Mouse (Mus musculus) ovary, adult 18-20 months (tissue): ENCODE measurements around the gene Rab7.

Source experiments
- DNase-seq: peaks from one replicate; pipeline ENCODE4 v3.0.0; 2022; ENCODE audit warnings: low spot score, mixed read lengths

The Rab7 gene

DNA sequence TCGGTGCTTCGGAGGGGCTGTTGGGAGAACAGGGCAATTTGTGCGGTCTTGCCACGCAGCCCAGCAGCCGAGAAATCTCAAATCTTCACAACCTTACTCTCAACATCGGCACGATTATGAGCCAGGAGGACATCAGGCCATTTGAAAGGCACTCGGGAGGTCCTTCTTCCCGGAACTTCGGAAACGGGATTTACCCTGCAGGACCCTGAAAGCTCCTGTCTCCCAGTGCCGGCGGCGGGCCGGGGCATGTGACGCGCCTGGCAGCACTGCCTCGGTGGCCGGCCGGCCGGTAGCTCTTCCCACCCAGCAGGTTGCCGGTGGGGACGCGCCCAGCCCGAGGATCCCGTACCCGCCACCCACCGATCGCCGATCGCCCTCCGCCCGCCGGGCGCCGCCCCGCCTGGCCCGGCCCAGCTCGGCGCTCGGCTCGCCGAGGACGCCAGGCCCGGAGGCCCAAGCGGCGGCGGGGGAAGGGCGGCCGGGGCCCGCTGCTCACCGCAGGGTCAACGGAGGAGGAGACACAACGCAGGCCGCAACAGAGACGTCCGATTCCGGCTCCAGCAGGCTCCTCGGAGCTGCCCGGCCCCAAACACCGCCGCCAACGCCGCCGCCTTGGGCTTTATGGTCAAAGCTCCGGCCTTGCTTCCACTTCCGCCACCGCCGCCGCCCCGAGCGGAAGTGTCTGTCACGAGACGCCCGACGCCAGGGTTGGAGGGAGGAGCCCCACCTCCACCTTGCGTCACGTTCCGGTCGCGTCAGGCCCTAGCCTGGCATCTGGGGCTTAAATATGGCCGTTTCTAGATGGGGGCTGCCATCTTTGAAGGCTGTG lies at the start of gene Rab7:
TSS of gene Rab7 (minus strand) at position 694 of the 829 bp plus-strand sequence.
- DNase-seq = peak; percentile 95

DNA sequence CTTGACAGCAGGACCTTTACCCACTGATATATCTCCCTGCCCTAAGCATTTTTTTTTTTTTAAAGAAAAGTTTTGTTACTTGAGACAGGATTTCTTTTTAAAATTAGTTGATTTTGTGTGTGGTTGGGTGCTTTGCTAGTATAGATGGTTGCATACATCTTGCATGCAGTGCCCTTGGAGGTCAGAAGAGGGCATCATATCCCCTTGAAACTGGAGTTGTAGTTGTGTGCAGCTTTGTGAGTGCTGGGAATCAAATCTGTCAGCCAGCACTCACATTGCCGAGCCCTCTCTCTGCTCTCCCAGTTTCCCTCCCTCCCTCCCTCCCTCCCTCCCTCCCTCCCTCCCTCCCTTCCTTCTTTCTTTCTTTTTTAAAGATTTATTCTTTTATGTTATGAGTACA lies 43.9 kb upstream of the Rab7 start:
- DNase-seq = no peak

DNA sequence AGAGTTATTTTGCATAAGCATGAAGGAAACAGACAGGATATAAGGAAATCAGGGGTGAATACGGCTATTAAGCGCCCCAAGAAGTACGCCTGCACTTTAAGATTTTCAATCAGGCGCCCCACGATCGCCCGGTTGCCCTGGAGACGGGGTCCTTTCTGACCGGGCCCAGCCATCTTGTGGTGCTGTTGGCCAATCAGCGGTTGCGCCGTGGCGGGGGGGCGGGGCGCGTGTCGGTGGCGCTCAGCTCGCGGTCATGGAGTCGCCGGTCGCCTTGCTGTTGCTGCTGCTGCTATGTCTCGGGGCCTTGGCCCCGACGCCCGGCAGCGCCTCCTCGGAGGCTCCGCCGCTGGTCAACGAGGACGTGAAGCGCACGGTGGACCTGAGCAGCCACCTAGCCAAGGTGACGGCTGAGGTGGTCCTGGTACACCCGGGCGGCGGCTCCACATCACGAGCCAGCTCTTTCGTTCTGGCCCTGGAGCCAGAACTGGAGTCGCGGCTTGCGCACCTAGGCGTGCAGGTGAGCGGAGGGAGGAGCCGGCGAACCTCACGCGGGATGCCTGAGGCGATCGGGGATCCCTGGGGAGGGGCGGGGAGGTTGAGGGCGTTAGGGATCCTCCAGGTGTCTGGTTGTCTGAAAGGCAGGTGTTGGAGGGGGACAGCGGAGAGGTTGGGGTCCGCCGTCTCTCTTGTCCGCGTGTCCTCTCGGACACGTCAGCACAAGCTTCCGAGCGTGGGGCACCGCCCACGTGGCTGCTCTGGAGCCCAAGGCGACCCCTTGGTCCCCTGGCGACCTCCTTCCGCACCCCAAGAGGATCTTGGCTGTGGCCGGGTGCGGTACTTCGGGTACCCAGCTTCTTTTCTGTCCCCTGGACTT lies 39.4 kb upstream of the Rab7 start, which contains the start of gene Rpn1:
TSS of gene Rpn1 (plus strand) at position 205 of the 874 bp plus-strand sequence.
- DNase-seq = peak; percentile 93

DNA sequence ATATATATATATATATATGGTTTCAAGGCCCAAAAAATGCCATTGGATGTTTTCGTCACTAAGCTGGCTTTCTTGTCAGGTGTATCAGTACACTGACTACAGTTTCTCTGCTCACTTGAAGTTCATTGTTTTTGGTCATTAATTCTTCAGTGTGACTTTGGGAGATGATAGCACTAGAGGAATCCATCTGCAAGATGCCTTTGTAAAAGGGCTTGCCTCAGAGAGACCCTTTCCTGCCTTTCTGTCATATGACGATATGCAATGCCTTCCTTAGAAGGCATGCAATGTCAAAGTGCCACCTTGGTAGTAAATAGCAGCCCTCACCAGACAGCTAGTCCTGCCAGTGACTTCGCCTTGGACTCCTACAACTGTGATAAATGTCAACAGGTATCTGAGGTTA lies 38.6 kb upstream of the Rab7 start:
- DNase-seq = no peak

DNA sequence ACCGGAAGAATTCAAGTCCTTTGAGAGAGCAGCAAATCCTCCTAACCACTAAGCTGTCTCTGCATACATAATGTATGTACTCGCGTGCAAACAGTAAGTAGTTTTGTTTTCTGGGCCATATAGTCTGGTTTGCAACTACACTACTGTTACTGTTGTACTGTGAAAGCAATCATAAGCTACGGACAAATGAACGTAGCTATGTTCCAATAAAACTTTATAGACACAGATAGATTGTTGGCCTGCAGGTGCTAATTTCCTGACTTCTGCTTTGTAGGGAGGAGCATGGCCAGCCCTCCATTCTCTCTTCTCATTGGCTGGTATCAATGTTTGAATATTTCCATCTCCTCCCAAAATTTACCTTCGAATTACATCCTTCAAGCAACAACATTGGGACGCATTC lies 38.0 kb upstream of the Rab7 start:
- no peak for DNase-seq

DNA sequence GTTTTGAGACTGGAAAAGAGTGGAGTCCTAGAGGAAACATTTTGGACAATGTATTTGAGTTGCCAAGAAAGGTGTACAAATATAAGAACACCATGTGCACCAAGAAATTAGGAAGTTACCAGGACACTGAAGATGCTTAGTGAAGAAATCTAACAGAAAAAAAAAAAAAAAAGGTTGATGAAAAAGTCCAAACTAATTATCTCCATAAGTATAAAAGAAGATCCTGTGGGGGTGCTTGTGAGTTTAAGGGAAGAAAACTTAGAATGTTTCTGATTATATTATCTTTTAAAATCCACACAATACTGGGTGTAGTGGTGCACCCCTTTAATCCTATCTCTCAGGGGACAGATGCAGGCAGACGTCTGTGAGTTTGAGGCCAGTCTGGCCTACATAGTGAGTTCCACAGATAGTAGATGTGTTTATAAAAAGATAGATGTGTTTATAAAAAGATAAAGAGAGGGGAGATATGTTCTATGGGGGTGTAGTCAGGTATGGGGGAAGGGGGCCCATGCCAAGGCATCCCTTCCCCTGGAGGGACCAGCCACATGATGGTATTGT lies 31.0 kb upstream of the Rab7 start:
- DNase-seq = no peak

DNA sequence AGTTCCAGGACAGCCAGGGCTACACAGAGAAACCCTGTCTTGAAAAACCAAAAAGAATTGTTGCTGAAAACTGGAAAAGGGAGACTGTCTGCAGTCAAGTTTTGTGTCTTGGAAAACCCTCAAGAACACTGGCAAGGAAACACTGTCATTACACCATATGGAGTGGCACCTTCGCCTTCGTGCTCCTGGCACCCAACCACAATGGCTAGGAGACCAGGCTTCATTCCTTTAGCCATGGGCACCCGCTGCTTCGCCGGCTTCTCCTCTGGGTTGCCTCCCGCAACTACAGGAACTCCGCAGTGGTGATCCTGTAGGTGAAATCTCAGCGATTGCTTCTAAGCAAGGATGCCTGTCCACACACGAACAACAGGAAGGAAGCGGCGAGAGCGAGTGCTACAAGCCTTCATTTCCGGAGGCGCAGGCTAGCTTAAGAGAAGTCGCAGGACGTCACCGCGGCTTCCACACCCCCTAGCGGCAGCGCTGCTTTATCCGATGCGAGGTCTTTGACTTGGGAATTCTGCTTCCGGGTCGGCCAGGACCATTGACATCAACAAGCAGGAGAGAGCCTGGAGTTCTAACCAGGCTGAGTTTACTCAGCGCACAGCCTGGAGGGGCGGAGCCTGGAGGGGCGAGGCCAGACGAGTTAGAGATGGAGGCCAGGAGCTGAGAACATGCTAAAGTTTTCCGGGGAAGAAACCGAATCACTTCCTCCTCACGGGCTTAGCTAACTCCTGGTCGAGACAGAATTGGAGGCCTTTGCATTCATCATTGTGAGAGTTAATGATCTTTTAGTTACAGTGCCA lies 29.9 kb upstream of the Rab7 start:
- peak; percentile 92 for DNase-seq

DNA sequence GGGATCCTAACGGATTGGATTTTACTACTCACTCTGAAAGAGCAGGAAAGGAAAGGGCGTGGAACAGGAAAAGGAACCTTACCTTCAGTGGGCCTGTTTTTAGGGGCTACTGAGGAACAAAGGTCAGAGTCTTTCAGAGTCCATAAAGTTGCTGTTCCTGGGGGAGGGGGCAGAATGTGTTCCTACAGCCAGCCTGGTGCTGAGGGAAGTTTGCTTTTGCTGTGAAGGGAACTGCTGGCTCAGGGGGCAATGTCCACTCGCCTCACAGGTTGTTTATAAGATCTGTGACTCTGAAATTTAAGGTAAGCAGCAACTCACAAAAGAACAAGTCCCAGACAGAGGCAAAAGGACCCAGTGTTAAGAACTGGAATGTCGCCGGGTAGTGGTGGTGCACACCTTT lies 26.1 kb upstream of the Rab7 start:
- no peak for DNase-seq

DNA sequence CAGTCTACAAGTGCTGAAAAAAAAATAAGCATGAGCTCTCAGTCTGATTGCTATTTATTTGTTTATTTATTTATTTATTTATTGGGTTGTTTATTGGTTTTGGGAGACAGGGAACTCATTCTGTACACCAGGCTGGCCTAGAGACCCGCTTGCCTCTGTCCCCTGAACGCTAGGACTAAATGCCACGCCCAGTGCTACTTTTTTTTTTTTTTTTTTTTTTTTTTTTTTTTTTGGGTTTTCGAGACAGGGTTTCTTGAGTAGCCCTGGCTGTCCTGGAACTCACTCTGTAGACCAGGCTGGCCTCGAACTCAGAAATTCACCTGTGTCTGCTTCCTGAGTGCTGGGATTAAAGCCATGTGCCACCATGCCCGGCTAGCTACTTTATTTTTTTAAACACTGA lies 25.4 kb upstream of the Rab7 start:
- no peak for DNase-seq

DNA sequence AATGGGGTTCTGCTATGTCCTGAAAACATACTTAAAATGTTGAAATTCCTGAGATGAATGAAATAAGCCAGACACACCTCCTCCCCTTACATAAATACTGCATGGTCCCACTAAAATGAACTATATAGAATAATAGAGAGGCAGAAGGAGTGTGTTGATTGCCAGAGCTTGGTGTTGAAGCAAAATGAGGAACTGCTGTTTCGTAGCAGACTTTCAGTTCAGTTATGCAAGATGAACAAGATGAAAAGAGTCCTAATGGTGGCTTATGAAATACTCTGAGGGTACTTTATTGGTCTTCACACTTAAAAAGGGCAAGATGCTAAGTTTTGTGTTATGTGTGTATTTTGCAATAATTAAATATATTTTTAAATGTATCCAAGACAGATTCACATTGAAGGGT lies 23.7 kb upstream of the Rab7 start:
- no peak for DNase-seq

DNA sequence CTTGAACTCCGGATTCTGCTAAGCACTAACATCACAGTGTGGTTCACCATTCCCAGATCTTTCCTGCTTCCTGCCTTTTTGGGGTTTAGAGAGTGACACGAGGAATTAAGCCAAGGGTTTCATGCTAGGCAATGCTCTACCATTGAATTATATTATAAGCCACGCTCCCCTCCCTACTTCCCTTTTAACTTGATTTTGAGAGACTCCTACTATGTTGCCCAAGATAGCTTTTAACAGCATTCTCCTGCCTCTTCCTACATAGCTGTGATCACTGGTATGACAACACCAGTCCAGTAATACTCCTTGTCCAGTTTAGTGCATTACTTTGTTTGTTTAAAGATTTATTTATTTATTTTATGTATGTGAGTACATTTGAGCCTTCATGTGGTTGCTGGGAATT lies 22.7 kb upstream of the Rab7 start:
- DNase-seq = no peak

DNA sequence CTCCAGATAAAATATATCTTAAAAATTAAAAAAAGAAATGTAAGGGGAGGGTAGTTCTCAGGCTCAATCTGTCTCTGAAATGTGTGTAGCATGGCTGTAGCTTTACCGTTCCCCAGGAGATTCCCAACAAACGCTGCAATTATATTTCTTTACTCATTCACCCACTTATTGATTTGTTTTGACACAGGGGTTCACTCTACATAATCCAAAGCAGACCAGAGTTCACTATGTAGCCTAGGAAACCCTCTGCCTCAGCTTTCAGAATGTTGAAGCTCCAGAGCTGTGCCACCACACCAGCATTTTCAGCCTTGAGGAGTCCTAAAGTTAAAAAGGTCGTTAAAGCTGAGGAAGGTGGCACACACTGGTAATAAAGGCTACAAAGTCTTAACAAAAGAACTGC lies 20.9 kb upstream of the Rab7 start:
- no peak for DNase-seq

DNA sequence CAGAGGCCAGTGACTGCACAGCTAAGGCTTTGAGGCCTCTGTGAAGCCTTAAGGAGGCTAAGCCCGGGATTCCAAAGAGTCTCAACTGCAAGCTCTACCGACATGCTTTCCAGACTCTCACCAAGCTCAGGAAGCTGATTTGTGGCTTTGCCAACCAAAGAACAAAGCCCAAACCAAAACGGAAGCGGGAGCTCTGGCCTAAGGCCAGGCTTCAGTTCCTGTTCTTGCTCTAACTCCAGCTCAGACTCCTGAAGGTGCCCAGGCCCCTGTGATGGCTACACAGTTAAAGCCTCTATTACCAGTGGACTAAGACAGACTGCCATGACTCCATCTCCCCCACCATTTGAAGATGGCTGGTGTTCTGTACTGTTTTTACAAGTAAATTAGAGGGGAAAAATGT lies 20.0 kb upstream of the Rab7 start:
- no peak for DNase-seq

DNA sequence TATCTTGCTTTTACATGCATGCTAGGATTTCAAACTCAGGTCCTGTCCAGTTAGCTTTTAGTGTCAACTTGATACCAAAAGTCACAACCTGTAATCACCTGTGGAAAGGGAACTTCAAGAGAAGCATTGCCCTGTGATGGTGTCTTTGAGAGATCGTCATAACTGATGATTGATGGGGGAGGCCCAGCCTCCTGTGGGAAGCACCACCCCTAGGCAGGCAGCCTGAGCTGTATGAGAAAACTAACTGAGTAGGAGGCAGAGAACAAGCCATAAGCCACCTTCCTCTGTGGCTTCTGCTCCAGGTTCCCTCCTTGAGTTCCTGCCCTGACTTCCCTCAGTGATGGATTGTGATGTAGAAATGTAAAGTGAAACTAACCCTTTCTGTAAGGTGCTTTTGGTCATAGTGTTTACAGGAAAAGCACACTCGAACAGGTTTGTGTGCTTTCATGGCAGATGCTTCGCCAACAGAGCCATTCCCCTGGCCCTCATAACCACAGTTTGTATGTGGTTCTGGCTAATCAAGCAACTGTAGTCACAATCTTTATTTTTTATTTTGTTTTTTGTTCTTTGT lies 19.1 kb upstream of the Rab7 start:
- no peak for DNase-seq

DNA sequence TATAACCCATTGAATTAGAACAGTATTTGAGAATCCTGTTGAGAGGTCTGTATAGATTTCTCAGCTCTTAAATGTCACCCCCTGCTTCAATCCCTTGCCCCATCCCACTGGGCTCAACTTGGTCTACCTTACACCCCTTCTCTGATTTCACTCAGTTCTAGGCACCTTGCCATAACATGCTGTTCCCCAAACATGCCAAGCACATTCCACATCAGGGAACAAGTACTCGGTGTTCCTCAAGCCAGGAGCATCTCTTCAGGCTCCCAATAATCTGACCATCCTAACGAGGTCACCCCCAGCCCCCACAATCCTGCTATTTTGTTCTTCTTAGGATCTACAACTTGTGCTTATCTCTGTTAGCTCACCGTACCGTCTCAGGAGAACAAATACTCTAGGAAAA lies 17.3 kb upstream of the Rab7 start:
- DNase-seq = no peak

DNA sequence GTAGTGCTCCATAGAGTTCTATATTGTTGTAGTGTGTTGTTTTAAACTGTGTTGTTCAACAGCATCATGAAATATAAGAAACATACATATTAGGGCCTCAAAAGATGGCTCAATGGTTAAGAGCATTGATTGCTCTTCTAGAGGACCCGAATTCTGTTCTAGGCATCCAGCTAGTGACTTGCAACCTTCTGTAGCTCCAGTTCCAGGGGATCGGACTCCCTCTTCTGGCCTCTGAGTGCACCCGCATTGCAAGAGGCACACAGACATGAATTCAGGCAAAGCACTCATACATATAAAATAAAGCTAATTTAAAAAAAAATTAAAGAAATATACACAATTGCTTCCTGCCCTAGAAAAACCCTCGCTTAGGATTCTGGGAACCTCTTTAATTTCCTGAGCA lies 16.3 kb upstream of the Rab7 start:
- no peak for DNase-seq

DNA sequence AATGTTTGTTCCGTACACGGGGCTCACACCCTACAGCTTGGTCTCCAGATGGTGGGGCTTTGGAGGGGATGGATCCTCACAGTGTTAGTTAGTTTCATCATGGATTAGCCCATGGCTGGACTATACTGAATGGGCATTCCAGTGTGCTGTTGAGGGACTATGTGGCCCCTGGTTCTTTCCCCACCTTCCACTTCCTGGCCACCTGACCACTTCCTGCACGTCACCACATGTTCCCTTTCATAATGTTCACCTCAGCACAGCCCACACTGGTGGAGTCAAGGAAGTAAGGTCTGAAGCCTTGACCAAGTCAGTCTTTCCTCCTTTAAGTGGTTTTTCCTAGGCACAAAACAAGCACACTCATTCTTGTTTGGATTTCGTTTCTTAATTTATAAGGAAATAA lies 15.5 kb upstream of the Rab7 start:
- DNase-seq = no peak

DNA sequence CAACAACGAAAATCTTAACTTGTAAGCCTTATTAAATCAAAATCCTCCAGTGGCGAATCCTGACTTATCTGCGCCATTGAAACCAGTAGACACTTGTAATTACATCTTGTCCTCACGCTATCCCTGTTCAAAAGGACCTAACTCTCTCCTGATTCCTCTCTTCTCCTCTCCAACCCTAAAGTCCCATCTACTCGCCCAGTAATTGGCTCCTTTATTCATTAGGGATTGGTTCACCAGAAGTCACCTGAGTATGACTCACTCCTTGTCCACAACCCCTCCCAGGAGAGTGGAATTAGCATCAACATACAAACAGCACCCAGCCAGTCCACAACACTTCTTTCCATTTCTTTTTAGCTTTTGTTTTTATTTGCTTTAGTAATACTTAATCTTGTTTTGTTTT lies 14.8 kb upstream of the Rab7 start:
- no peak for DNase-seq

DNA sequence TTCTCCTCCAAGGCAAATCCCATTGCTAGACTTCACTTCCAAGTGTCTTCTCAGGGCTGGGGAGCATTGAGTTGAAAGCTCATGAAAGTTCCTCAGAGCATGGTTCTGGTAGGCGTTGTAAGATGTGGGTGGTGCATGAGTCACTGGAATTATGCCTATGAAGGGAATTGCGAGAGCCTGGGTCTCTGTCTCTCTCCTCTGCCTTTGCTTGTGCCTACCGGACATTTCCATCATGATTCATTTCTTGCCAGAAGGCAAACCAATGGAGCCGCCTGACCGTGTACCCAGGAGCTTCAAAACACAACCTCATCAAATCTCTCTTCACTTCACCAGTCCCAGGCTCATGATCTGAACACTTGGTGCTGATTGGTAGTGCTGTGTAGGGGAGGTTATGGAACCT lies 11.8 kb upstream of the Rab7 start:
- DNase-seq = no peak

DNA sequence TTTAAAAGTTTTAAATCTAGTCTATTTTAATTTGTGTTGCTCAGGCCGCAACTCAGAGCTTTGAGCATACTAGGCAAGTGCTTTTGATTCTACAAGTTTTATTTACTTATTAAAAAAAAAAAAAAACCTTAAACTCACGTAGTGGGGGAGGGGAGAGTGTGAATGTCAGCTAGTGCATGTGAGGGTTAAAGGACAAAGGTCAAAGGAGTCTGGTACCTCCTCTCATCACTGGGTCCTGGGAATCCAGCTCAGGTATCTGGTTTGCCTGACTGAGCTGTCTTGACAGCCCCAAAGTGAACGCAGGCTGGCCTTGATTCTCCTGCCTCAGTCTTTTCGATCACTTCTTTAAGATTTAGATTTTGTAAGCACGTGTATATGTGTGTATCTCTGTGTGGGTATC lies 10.6 kb upstream of the Rab7 start:
- DNase-seq = no peak

DNA sequence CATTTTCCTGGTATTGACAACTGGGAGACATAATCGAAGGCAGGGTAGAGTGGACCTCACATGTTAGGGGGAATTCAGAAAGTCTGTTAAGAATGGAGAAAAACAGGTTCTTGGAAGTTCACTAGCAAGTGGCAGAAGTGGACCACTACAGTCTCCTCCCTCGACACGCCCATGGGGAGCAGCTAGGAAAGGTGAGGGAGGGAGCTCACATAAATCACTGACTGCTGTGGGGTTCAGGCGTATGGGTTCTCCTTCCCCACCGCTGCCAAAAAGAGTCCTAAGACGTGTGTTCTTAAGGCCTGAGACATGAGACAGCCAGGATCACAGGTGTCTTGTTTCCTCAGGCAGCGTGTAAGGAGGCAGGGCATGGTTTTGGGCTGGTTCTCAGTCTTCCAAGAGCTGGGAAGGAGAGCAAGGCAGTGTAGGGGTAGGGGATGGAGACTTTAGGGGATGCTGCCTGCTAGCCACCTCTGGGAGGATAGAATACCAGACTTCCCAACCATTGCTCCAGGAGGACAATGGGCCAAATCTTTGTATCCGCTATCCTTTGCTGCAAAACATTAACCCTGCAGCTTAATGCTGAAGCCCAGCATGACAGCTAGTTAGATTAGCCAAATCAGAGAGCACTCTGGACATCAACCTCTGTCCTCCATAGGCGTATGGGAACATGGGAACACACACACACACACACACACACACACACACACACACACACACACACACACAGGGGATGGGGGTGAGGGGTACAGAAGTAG lies 9.2 kb upstream of the Rab7 start:
- DNase-seq = no peak
